Mouse (Mus musculus): ENCODE measurements around the gene Tmub2. TPM values are rescaled to one million over a fixed set of nuclear protein-coding genes. Genes with fewer than 3 reads are reported as not detected.

Gene Tmub2
- polyA plus RNA-seq, 1 experiment from 2014 or later, result 83.4 TPM

DNA sequence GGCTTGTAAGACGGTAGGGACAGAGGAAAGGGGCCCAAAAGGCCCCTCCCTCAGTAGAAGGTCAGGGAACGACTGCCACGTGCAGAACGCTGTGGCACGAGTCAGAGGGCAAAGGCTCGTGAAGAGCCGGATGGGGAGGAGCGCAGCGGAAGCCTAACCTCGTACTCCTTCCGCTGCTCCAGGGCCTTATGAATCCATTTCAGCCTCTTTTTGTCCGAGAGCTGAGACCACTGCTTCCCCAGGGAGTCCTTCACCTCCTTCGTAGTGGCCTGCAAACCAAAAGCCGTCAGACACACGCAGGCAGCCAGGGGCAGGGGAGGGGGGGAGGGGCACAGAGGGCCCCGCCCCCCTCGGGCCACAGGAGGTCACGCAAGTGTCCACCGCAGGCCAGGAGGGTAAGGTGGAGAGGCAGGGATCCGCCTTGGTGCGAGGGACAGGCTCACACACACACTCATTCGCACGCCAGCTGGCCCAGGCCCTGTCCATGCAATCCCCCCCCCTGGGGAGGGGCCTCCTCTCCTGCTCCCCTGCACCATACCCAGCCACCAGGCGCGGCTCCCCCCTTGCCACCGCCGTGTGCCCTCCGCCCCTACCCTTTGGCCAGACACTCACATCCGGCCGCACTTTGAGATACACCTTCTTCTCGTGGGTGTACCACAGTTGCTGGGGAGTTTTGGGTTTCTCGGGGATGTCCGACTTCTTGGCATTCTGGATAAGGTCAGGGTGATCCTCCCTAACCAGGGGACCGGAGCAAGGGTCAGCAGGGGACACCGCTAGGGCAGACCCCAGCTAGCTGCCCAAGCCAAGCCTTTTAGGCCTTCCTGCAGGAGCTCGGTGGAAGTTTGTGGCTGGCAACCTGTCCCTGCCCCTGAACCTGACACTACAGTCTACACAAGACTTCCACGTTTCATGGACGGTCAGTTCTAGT lies 26.3 kb downstream of the Tmub2 start:
- peaks cover 84% of the 10 kb centered on the region for H3K36me3 ChIP-seq
- ATAC-seq, result no peak
- H3K4me3 ChIP-seq (replicated peaks), result no peak overlapping the region
- H3K4me2 ChIP-seq (replicated peaks), result no peak overlapping the region
- peaks cover 38% of the 10 kb centered on the region for H3K4me1 ChIP-seq (replicated peaks)
- no peak overlapping the region for H3K27ac ChIP-seq
- no peaks in the 10 kb centered on the region for H3K9me3 ChIP-seq
- peak overlapping the region; percentile 28 for H3K9ac ChIP-seq (replicated peaks)
- WGBS, result 44% methylated on average over 38 of the region's 38 CpGs
- no peaks in the 10 kb centered on the region for H3K27me3 ChIP-seq

DNA sequence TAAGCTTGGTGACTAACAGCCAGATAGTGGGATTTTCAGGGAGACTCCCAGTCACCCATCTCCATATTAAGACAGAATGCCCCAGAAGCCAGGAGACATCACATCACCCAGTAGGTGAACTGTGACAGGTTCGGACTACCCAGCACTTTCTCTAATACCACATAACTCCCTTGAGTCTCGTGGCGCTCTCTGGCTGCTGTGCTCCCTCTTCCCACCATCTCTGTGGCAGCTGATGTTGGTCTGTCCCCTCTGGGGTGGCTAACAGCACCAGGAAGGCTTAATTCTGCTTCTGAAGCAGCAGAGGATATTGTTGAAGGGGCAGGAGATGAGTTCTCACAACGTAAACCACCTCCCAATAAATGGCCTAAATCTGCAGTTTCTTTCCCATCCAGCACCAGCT lies 27.2 kb downstream of the Tmub2 start:
- ATAC-seq, result no peak
- peaks cover 43% of the 10 kb centered on the region for H3K4me1 ChIP-seq (replicated peaks)
- no peak overlapping the region for H3K4me3 ChIP-seq (replicated peaks)
- 80% methylated on average over 4 of the region's 4 CpGs for WGBS
- H3K4me2 ChIP-seq (replicated peaks), result no peak overlapping the region
- no peaks in the 10 kb centered on the region for H3K9me3 ChIP-seq
- peaks cover 75% of the 10 kb centered on the region for H3K36me3 ChIP-seq
- H3K27ac ChIP-seq, result no peak overlapping the region
- H3K27me3 ChIP-seq, result no peaks in the 10 kb centered on the region
- H3K9ac ChIP-seq (replicated peaks), result no peak overlapping the region

DNA sequence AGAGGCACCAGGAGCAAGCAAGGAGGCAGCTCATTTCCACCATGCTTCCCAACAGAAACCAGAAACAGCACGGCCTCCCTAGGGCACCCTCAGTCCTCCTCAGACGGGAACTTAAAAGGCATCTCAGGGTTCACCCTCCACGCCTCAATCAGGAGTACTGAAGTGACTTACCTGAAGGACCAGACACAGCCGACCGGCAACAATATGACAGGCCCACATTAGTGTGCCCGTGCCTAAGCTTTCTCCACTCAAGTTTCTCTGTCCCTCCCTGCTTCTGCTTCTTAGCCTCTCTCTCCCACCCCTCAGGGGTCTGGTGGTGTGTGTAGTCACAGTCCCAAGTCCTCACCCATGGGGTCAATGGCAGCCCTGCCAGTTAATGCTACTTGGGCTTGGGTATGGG lies 27.9 kb downstream of the Tmub2 start:
- peaks cover 43% of the 10 kb centered on the region for H3K4me1 ChIP-seq (replicated peaks)
- no peak overlapping the region for H3K4me2 ChIP-seq (replicated peaks)
- H3K9me3 ChIP-seq, result no peaks in the 10 kb centered on the region
- no peak for ATAC-seq
- H3K27ac ChIP-seq, result no peak overlapping the region
- no peaks in the 10 kb centered on the region for H3K27me3 ChIP-seq
- no peak overlapping the region for H3K4me3 ChIP-seq (replicated peaks)
- 90% methylated on average over 6 of the region's 6 CpGs for WGBS
- H3K9ac ChIP-seq (replicated peaks), result no peak overlapping the region
- peaks cover 68% of the 10 kb centered on the region for H3K36me3 ChIP-seq

DNA sequence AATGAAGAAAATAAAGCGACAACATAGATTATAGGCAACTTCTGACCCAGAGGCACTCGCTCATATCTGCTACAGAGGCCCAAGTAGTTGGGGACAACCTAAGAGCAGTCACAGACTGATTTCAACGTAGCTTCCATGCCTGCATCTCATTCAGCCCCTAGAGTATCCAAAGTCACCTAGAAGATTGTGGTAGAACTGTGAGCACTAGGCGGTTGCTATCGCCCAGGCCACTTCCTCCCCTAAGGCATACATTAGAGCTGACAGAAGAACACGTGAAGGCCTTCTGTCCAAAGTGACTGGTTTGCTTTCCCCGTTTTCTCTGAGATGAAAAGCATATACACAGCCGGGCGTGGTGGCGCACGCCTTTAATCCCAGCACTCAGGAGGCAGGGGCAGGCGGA lies 29.6 kb downstream of the Tmub2 start:
- no peak overlapping the region for H3K27ac ChIP-seq
- peaks cover 60% of the 10 kb centered on the region for H3K36me3 ChIP-seq
- no peak overlapping the region for H3K9ac ChIP-seq (replicated peaks)
- no peak overlapping the region for H3K4me2 ChIP-seq (replicated peaks)
- H3K9me3 ChIP-seq, result no peaks in the 10 kb centered on the region
- peaks cover 36% of the 10 kb centered on the region for H3K4me1 ChIP-seq (replicated peaks)
- no peak for ATAC-seq
- H3K4me3 ChIP-seq (replicated peaks), result no peak overlapping the region
- WGBS, result 90% methylated on average over 12 of the region's 12 CpGs
- H3K27me3 ChIP-seq, result no peaks in the 10 kb centered on the region

DNA sequence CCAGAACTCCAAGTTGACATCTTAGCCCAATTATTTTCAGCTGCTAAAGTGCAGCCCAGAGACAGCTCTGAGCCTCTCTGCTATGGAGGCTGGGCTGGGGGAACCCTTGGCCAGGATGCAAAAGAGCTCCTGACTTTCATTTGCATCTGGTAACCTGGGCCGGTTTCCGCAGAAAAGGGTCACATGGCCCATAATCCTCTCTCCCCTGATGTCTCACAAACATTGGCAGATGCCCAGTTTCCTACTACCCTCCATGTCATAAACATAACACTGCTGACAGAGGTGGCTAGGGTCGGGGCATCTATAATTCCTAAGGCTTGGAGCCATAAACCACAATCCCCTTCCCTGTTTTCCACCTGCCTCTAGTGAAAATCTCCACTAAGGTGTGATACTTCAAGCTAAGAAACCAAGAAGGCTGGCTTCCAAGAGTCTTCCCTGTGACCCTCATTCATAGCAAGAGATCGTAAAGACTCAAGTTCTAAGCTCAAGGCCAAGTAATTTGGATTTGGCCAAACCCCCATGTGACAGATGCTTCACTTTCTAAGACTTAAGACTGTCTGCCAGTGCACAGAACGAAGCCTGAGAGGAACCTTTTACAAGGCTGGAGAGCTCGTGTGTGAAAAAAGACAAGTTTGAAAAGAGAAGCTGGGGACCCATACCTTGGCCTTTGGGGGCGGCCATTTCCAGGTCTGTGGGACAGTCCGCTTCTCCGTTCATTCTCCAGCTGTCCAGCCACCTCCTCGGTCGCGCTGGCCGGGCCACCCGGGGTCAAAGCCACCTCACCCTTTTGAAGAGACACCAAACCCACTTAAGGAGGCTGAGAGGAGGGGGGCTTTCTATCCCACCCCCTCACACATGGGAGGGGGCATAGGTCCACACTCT lies 31.2 kb downstream of the Tmub2 start:
- no peak for ATAC-seq
- H3K27me3 ChIP-seq, result no peaks in the 10 kb centered on the region
- peaks cover 46% of the 10 kb centered on the region for H3K36me3 ChIP-seq
- peak overlapping the region; percentile 99 for H3K4me3 ChIP-seq (replicated peaks)
- peak overlapping the region; percentile 100 for H3K27ac ChIP-seq
- peak overlapping the region; percentile 92 for H3K4me2 ChIP-seq (replicated peaks)
- H3K4me1 ChIP-seq (replicated peaks), result peaks cover 30% of the 10 kb centered on the region
- 9% methylated on average over 14 of the region's 14 CpGs for WGBS
- H3K9me3 ChIP-seq, result no peaks in the 10 kb centered on the region
- peak overlapping the region; percentile 100 for H3K9ac ChIP-seq (replicated peaks)

DNA sequence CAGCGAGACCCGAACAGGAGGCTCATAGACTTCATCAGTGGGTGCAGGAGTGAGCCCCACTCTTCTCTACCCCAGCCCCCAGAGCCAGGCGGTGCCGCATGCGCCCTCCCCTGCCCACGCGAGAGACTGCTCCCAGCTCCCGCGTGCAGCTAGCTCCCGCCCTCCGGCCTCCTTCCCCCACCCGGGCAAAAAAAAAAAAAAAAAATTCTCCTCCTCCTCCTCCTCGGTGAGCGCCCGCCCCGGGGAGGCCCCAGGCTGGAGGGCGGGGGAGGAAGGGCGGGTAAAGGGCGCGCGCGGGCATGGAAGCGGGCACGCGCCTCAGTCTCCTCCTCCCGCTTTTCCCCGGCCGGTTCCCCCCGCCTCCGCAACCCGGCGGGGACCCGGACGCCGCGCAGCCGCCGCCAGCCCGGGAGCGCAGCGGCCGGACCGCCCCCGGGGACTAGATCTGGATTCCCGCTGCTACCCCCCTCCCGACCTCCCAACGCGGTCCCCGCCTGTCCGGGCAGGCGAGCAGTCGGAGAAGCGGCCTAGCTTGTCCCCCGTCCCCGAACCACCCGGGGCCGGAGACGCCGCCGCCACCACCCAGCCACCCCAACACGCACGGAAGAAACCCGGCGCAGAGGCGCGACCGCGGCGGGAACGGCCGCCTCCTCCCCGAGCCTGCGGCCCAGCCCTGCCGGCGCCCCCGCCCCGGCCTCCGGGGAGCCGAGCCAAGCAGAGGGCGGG lies 32.0 kb downstream of the Tmub2 start:
- Histone ChIP-seq H3K9me3 (no peaks in the 10 kb centered on the region), H3K4me2 (replicated peaks) (peak overlapping the region; percentile 92), H3K4me3 (replicated peaks) (peak overlapping the region; percentile 99), H3K27me3 (no peaks in the 10 kb centered on the region), H3K36me3 (peaks cover 38% of the 10 kb centered on the region), H3K9ac (replicated peaks) (peak overlapping the region; percentile 100), H3K27ac (peak overlapping the region; percentile 100), H3K4me1 (replicated peaks) (peaks cover 30% of the 10 kb centered on the region)
- peak; percentile 44 for ATAC-seq
- under 1% methylated on average over 68 of the region's 80 CpGs for WGBS

DNA sequence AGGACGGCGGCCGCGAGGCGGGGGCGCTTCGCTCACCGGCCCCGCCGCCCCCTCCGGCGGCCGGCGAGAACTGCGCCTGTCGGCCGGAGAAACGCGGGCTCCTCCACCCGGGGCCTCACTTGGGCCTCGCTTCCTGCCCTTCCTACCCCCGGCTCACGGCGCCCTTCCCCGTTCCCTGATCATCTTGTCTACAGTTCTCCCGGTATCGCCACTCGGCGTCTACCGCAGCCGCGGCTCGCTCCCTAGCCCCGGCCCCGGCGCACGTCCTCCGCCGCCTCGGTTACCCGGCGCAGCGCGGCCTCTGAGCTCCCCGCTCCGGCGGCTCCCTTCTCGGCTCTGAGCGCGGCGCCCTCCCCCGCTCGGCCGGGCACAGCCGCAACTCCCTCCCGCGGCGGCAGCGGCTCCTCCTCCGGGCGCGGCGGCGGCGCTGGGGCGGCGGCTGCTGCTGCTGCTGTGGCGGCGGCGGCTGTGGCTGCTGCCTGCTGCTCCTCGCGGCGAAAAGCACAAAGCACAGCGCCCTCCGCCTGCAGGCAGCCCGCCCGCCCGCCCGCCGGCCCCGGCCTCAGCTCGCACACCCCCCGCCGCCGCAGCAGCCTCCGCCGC lies 32.7 kb downstream of the Tmub2 start:
- peak overlapping the region; percentile 92 for H3K4me2 ChIP-seq (replicated peaks)
- H3K27ac ChIP-seq, result peak overlapping the region; percentile 100
- H3K4me3 ChIP-seq (replicated peaks), result peak overlapping the region; percentile 99
- under 1% methylated on average over 74 of the region's 87 CpGs for WGBS
- ATAC-seq, result peak; percentile 12
- peaks cover 30% of the 10 kb centered on the region for H3K4me1 ChIP-seq (replicated peaks)
- no peaks in the 10 kb centered on the region for H3K27me3 ChIP-seq
- H3K36me3 ChIP-seq, result peaks cover 31% of the 10 kb centered on the region
- H3K9ac ChIP-seq (replicated peaks), result peak overlapping the region; percentile 100
- no peaks in the 10 kb centered on the region for H3K9me3 ChIP-seq

DNA sequence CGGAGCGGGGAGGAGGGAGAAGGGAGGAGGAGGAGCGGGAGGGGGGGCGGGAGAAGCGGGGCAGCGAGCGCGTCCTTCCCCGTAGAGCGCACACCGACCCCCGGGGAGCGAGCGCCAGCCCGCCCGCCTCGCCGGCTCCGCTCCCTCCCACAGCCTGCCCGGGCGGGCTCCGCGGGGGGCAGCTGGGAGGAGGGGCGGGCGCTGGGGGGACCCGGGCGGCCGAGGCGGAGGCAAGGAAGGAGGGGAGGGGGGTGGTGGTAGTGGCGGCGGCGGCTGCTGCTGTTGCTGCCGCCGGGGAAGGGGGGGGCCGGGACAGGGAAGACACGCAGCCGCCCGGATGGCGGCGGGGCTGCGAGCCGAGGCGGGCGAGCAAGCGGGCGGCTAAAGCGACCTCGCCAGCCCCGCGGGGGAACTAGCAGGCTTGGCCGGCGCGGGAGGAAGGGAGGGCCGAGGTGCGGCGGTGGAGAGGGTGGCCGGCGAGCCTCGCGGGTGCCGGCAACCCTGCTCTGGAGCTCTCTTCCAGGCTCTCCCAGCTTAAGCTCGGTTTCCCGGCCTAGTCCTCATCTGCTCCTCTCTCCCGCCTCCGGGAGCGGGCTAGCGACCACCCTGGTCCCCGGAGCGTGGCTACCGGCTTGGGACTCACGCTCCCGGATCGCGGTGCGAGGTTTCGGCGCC lies 33.3 kb downstream of the Tmub2 start:
- peak overlapping the region; percentile 100 for H3K9ac ChIP-seq (replicated peaks)
- H3K9me3 ChIP-seq, result no peaks in the 10 kb centered on the region
- under 1% methylated on average over 48 of the region's 77 CpGs for WGBS
- H3K27me3 ChIP-seq, result no peaks in the 10 kb centered on the region
- H3K4me3 ChIP-seq (replicated peaks), result peak overlapping the region; percentile 99
- peaks cover 25% of the 10 kb centered on the region for H3K36me3 ChIP-seq
- H3K27ac ChIP-seq, result peak overlapping the region; percentile 100
- peak overlapping the region; percentile 92 for H3K4me2 ChIP-seq (replicated peaks)
- peaks cover 30% of the 10 kb centered on the region for H3K4me1 ChIP-seq (replicated peaks)
- peak; percentile 51 for ATAC-seq

DNA sequence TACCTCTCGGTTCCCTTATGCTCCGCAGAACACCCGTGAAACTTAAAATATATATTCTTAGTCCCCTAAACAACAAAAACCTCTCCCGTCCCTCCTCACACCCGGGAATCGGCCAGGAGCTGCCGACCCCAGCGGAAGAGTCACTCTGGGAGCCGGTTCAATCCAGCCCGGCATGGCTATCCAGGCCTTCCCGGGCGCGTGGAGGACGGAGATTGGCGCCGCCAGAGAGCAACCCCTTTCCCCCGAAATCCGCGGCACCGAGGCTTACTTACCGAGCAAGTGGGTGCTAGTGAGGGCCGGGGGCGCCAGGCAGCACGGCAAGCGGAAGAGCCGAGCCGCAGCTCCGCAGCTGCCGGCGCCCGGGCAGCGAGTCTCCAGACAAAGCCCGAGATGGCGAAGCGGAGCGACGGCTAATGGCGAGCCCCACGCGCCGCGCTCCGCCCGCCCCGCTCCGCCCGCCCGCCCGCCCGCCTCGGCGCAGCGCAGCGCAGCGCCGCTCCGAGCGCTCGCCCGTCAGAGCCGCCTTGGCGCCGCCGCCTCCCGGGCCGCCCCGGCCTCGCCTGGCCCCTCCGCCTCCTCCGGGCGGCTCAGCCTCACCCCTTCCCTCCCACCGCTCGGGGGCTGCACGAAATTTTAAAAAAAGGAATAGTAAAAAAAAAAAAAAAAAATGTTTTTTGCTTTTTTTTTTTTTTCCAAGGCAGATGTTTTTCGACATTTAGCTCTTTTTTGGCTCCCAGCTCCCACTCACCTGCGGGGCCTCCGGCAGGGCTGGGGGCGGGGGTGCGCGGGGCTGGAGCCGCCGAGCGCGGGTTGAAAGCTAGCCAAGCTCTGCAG lies 34.1 kb downstream of the Tmub2 start:
- peaks cover 17% of the 10 kb centered on the region for H3K36me3 ChIP-seq
- peak overlapping the region; percentile 100 for H3K27ac ChIP-seq
- H3K27me3 ChIP-seq, result no peaks in the 10 kb centered on the region
- peak overlapping the region; percentile 100 for H3K9ac ChIP-seq (replicated peaks)
- no peaks in the 10 kb centered on the region for H3K9me3 ChIP-seq
- peak overlapping the region; percentile 99 for H3K4me3 ChIP-seq (replicated peaks)
- H3K4me2 ChIP-seq (replicated peaks), result peak overlapping the region; percentile 92
- under 1% methylated on average over 56 of the region's 84 CpGs for WGBS
- H3K4me1 ChIP-seq (replicated peaks), result peaks cover 30% of the 10 kb centered on the region
- ATAC-seq, result no peak

DNA sequence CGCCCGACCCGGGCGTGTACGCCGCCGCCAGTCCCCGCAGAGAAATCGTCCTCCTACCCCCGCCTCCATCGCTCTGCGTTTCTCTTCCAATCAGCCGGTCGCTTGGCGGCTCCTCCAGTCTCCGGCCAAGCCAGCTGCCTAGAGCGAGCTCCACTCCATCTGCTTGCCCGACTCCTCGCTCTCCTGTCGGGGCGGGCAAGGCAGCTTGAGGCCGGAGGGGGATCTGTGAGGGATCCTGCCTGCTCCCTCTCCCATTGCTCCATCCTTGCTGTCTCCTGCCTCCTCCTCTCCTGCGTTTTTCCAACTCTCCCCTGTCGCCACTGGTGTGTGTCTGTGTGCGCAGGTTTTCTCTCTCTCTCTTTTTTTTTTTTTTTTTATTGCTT lies 34.7 kb downstream of the Tmub2 start, which contains the start of gene Ubtf:
Ubtf (minus strand) TSS at position 333 of the 383 bp plus-strand sequence.
- Histone ChIP-seq H3K4me1 (replicated peaks) (peaks cover 28% of the 10 kb centered on the region), H3K9ac (replicated peaks) (peak within 1 kb of the TSS; percentile 100), H3K4me2 (replicated peaks) (peak within 1 kb of the TSS; percentile 92), H3K27me3 (no peaks in the 10 kb centered on the region), H3K27ac (peak within 1 kb of the TSS; percentile 100), H3K36me3 (peaks cover 11% of the 10 kb centered on the region), H3K9me3 (no peaks in the 10 kb centered on the region), H3K4me3 (replicated peaks) (peak within 1 kb of the TSS; percentile 99)
- peak; percentile 41 for ATAC-seq
- under 1% methylated on average over 23 of the region's 25 CpGs for WGBS
